Comparison of ENCODE assay signal across 19 mouse cellular contexts in the genomic region with DNA sequence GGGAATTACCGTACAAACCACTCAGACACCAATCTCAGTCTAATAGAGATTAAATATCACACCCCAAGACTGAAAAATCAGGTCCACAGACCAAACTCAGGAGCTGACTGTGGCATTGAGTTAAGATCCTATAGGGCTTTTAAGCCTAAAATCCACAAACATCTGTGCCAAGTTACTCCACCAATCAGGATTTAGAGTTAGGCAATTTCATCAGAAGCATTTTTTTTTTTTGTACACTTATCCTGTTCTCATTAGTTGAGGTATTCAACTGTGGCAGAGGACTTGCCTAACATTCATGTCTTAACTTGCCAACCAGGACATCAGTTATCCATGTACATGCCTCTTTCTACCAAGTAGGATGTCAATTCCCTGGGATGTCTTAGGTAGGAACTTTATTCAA.
"Had no signal": no experiment of that assay in that cellular context is flagged by ENCODE, and none has a peak within 500 bp of the region (broad histone marks: within the 10 kb centered on the region; RNA-seq: fewer than 3 reads in every experiment).

No protein-coding gene starts in this region.

- DNase-seq: gastrocnemius, postnatal 14 days; gastrocnemius, postnatal 36 days; heart, postnatal 10 days; heart, postnatal 4 days; kidney, adult 11 months; kidney, adult 2 months; kidney, adult 9 months; kidney, postnatal 14 days; kidney, postnatal 36 days; layer of hippocampus, adult 9-11 months; liver had no signal

- H3K9me3 ChIP-seq: heart, embryonic 10.5 days; heart, embryonic 12.5 days; hindbrain, embryonic 10.5 days; hindbrain, embryonic 12.5 days; kidney, embryonic 15.5 days; limb, embryonic 10.5 days; limb, embryonic 12.5 days; liver, embryonic 12.5 days had no signal

- H3K4me1 ChIP-seq: heart, embryonic 12.5 days had no signal
